Mouse (Mus musculus) liver, postnatal 0 days (tissue): ENCODE data around the gene Iqcg.

ENCODE experiments used
- CTCF ChIP-seq: sonication (generic); IDR thresholded peaks from 2 replicates; pipeline ENCODE4 v1.5.1; 2016; ENCODE audit warnings: antibody characterized with exemption, low read depth
- EP300 ChIP-seq: IDR thresholded peaks from 2 replicates; pipeline ENCODE4 v1.6.1; 2016; ENCODE audit warnings: antibody characterized with exemption, low read depth, mild to moderate bottlenecking

DNA sequence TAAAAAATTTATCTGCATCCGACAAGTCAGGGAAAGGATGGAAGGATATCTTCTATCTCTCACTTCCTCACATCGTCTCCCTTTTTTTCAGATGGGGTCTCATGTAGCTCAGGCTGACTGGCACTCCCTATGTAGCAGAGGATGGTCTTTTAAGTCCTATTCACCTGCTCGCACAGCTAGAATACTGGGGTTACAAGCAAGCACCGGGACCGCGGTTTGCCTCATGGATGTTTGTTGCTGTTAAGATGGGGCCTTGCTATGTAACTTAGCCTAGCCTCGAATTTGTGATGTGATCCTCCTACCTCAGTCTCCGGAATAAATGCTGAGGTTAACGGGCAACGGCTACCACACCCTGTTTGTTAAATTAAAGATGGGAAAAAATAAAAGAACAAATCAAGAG lies 363 bp downstream of the Iqcg start:
- TF ChIP-seq CTCF (no peak), EP300 (no peak)
